In the genomic region with DNA sequence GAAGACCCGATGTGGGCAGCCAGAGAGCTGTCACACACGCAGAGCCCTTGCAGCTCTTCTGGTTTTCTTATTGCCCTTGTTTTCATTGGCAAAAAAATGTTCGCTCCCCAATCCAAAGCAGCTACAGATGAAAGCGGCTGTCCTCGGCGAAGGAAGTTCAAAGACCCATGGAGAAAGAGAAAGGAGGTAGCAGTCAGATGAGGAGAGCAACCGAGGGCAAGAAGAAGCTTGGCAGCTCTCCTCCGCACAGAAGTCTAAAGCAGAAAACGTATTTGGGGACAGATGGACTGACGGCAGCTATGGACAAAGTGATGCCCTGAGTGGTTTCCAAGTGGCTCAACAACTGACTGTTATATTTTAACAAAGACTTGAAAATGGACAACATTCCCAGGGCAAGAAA, we compare ENCODE assay signal across 14 mouse cellular contexts. TPM values are rescaled to one million over a fixed set of nuclear protein-coding genes. Genes with fewer than 3 reads are reported as not detected.
A peak's percentile ranks its signal among the peaks of the same experiment; 100 is the strongest.
DNase-seq lines count a peak whose midpoint lies in the region; ATAC-seq lines count a peak whose summit lies in the region.
"Had no signal": no experiment of that assay in that cellular context is flagged by ENCODE, and none has a peak within 500 bp of the region (broad histone marks: within the 10 kb centered on the region; RNA-seq: fewer than 3 reads in every experiment).

No protein-coding gene starts in this region.

- intact Hi-C loops in heart, postnatal 36 days (cut with DNase I) = no loop called here

- H3K4me1 ChIP-seq in neural tube, embryonic 14.5 days (ENCODE audit: control insufficient read depth, insufficient read depth, low read length) = no peaks in the 10 kb centered on the region
- H3K4me1 ChIP-seq in forebrain, embryonic 14.5 days (ENCODE audit: control insufficient read depth, insufficient read depth, low read length) = peaks cover 22% of the 10 kb centered on the region
- H3K4me1 ChIP-seq in limb, embryonic 10.5 days = no peaks in the 10 kb centered on the region
- H3K4me1 ChIP-seq: liver, embryonic 13.5 days; neural tube, embryonic 15.5 days had no signal

- peak; percentile 81 for DNase-seq in heart, adult 11 months
- DNase-seq in heart, postnatal 36 days = no peak
- no peak for DNase-seq in neural tube, embryonic 10.5 days (ENCODE audit: extremely low spot score, low spot score)
- DNase-seq in forebrain, embryonic 14.5 days (ENCODE audit: low spot score) = peak; percentile 33
- no peak for DNase-seq in lung, postnatal 36 days
- no peak for DNase-seq in limb, embryonic 10.5 days (ENCODE audit: low spot score)
- DNase-seq: liver, embryonic 13.5 days; lung, postnatal 10 days; midbrain, embryonic 14.5 days; right cerebral cortex, postnatal 14 days; thymus, postnatal 25 days had no signal

- no peaks in the 10 kb centered on the region for H3K9me3 ChIP-seq in neural tube, embryonic 14.5 days (ENCODE audit: control insufficient read depth, low read length)
- no peaks in the 10 kb centered on the region for H3K9me3 ChIP-seq in forebrain, embryonic 14.5 days (replicated peaks; ENCODE audit: control insufficient read depth, low read length)
- H3K9me3 ChIP-seq in limb, embryonic 10.5 days (replicated peaks) = no peaks in the 10 kb centered on the region
- H3K9me3 ChIP-seq: heart, embryonic 15.5 days; liver, embryonic 13.5 days; neural tube, embryonic 15.5 days had no signal

- no peaks in the 10 kb centered on the region for H3K36me3 ChIP-seq in neural tube, embryonic 14.5 days (ENCODE audit: control insufficient read depth, insufficient read depth, low read length)
- H3K36me3 ChIP-seq in forebrain, embryonic 14.5 days (ENCODE audit: control insufficient read depth, insufficient read depth, low read length) = no peaks in the 10 kb centered on the region
- H3K36me3 ChIP-seq in limb, embryonic 10.5 days = no peaks in the 10 kb centered on the region
- H3K36me3 ChIP-seq: heart, embryonic 15.5 days; liver, embryonic 13.5 days; neural tube, embryonic 15.5 days had no signal

- WGBS in neural tube, embryonic 14.5 days = 59% methylated on average over 10 of the region's 10 CpGs
- WGBS in forebrain, embryonic 14.5 days = 14% methylated on average over 10 of the region's 10 CpGs
- 85% methylated on average over 10 of the region's 10 CpGs for WGBS in limb, embryonic 10.5 days

- H3K4me3 ChIP-seq in neural tube, embryonic 14.5 days (ENCODE audit: low read depth, low read length) = no peak overlapping the region
- H3K4me3 ChIP-seq in forebrain, embryonic 14.5 days (ENCODE audit: low read depth, low read length) = no peak overlapping the region
- no peak overlapping the region for H3K4me3 ChIP-seq in limb, embryonic 10.5 days
- H3K4me3 ChIP-seq: heart, embryonic 15.5 days; liver, embryonic 13.5 days; neural tube, embryonic 15.5 days had no signal

- H3K27me3 ChIP-seq in neural tube, embryonic 14.5 days (ENCODE audit: control insufficient read depth, insufficient read depth, low read length) = no peaks in the 10 kb centered on the region
- no peaks in the 10 kb centered on the region for H3K27me3 ChIP-seq in forebrain, embryonic 14.5 days (replicated peaks; ENCODE audit: control insufficient read depth, insufficient read depth, low read length)
- no peaks in the 10 kb centered on the region for H3K27me3 ChIP-seq in limb, embryonic 10.5 days (ENCODE audit: low read depth, poor library complexity, severe bottlenecking)
- H3K27me3 ChIP-seq: heart, embryonic 15.5 days; liver, embryonic 13.5 days; neural tube, embryonic 15.5 days had no signal

- no peak overlapping the region for H3K9ac ChIP-seq in neural tube, embryonic 14.5 days (replicated peaks; ENCODE audit: low read depth, low read length)
- H3K9ac ChIP-seq in forebrain, embryonic 14.5 days (ENCODE audit: low read length) = no peak overlapping the region
- H3K9ac ChIP-seq: heart, embryonic 15.5 days; liver, embryonic 13.5 days; neural tube, embryonic 15.5 days had no signal

- ATAC-seq in neural tube, embryonic 14.5 days (ENCODE audit: low read depth) = no peak
- no peak for ATAC-seq in forebrain, embryonic 14.5 days

- no peak overlapping the region for H3K4me2 ChIP-seq in neural tube, embryonic 14.5 days (ENCODE audit: low read depth, low read length)
- no peak overlapping the region; the same call in 1 of the 2 replicates for H3K4me2 ChIP-seq in forebrain, embryonic 14.5 days (ENCODE audit: low read length)
- H3K4me2 ChIP-seq: heart, embryonic 15.5 days; liver, embryonic 13.5 days; neural tube, embryonic 15.5 days had no signal

- H3K27ac ChIP-seq in neural tube, embryonic 14.5 days (ENCODE audit: low read depth, low read length) = peak overlapping the region; percentile 34; the same call in 1 of the 2 replicates
- H3K27ac ChIP-seq in forebrain, embryonic 14.5 days (ENCODE audit: low read depth, low read length) = peak overlapping the region; percentile 59; the same call in 1 of the 2 replicates
- no peak overlapping the region for H3K27ac ChIP-seq in limb, embryonic 10.5 days
- H3K27ac ChIP-seq: heart, embryonic 15.5 days; liver, embryonic 13.5 days; neural tube, embryonic 15.5 days had no signal

RNA-seq across cellular contexts. Expression of a gene that starts 32.1 kb away (rescaled TPM):
- total RNA-seq in heart, postnatal 36 days (2021) = 1 to 10 TPM; 6.5 to 6.9 TPM
- polyA plus RNA-seq in neural tube, embryonic 14.5 days (2014; fragmentation: Nextera tagmentation; extraction: Ambion mirVana) = 29.2 and 33.0 TPM in 2 replicates
- 24.6 and 27.4 TPM in 2 replicates for polyA plus RNA-seq in forebrain, embryonic 14.5 days (2014; fragmentation: Nextera tagmentation; extraction: Ambion mirVana)
- 27.8 and 28.2 TPM in 2 replicates for polyA plus RNA-seq in limb, embryonic 10.5 days (2016; fragmentation: Nextera tagmentation; extraction: Ambion mirVana)

Comparison
In these comparisons a context has a peak if more than half of its experiments do, and no peak if none do; other contexts are left out.
1. DNase-seq: peak in heart, adult 11 months (single experiment) and forebrain, embryonic 14.5 days (single experiment); none in heart, postnatal 36 days (0 of 2), neural tube, embryonic 10.5 days (single experiment), lung, postnatal 36 days (single experiment) and limb, embryonic 10.5 days (single experiment).